Mouse (Mus musculus): ENCODE data around the gene Tenm2. TPM values are rescaled to one million over a fixed set of nuclear protein-coding genes. Genes with fewer than 3 reads are reported as not detected.
A peak's percentile ranks its signal among the peaks of the same experiment; 100 is the strongest.

Tenm2 gene
- polyA plus RNA-seq, 1 experiment from 2014 or later: 5.5 TPM

GRCm38 (mm10) chr11:36238890-36239289, 996.9 kb downstream of the Tenm2 start:
- H3K4me2 ChIP-seq (replicated peaks): no peak overlapping the region
- H3K27me3 ChIP-seq: no peaks in the 10 kb centered on the region
- ATAC-seq (ENCODE audit: insufficient number of reproducible peaks, low FRiP score, low TSS enrichment, low read depth): no peak

GRCm38 (mm10) chr11:36228654-36229053, 1007.1 kb downstream of the Tenm2 start:
- 88% methylated on average over 11 of the region's 11 CpGs for WGBS
- Histone ChIP-seq H3K36me3 (no peaks in the 10 kb centered on the region), H3K9ac (no peak overlapping the region), H3K9me3 (replicated peaks) (no peaks in the 10 kb centered on the region), H3K27me3 (no peaks in the 10 kb centered on the region), H3K4me2 (replicated peaks) (no peak overlapping the region), H3K4me3 (replicated peaks) (no peak overlapping the region), H3K27ac (replicated peaks) (no peak overlapping the region), H3K4me1 (no peaks in the 10 kb centered on the region)
- ATAC-seq (ENCODE audit: insufficient number of reproducible peaks, low FRiP score, low TSS enrichment, low read depth): no peak

More at GRCm38 (mm10) chr11:36238890-36239289, 996.9 kb downstream of the Tenm2 start:
- Histone ChIP-seq H3K36me3 (no peaks in the 10 kb centered on the region), H3K4me3 (replicated peaks) (no peak overlapping the region), H3K4me1 (peaks cover 7% of the 10 kb centered on the region), H3K27ac (replicated peaks) (no peak overlapping the region), H3K9ac (no peak overlapping the region), H3K9me3 (replicated peaks) (no peaks in the 10 kb centered on the region)
- 80% methylated on average over 9 of the region's 9 CpGs for WGBS

DNA sequence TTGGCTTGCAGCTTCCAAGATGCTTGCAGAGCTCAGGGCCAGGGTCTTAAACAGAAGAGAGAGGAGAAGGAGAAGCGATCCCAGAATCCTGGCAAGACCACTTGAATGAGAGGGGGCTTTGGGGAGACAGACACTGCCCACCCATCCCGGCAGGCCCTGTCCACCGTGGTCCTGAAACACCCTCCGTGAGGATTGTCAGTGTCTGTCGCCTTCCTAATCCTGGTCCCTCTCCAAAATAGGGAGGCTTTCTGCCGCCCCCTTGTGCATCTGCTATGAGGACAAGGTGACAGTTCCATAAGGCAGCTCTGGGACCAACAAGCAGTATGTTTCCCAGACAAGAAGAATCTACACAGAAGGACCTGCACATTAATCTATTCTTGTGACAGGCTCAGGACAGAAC, 1007.6 kb downstream of the Tenm2 start:
- no peak for ATAC-seq (ENCODE audit: insufficient number of reproducible peaks, low FRiP score, low TSS enrichment, low read depth)

GRCm38 (mm10) chr11:36226061-36226460, 1009.7 kb downstream of the Tenm2 start:
- no peak for ATAC-seq (ENCODE audit: insufficient number of reproducible peaks, low FRiP score, low TSS enrichment, low read depth)
- H3K36me3 ChIP-seq: no peaks in the 10 kb centered on the region
- H3K4me2 ChIP-seq (replicated peaks): no peak overlapping the region
- no peaks in the 10 kb centered on the region for H3K27me3 ChIP-seq
- H3K9ac ChIP-seq: no peak overlapping the region
- H3K9me3 ChIP-seq (replicated peaks): no peaks in the 10 kb centered on the region
- WGBS: 47% methylated on average over 3 of the region's 3 CpGs
- no peak overlapping the region for H3K27ac ChIP-seq (replicated peaks)
- no peak overlapping the region for H3K4me3 ChIP-seq (replicated peaks)
- 0 out of 2 replicates have a peak, but pooled peaks cover 3% of the 10 kb centered on the region for H3K4me1 ChIP-seq

More for the DNA sequence above, 1007.6 kb downstream of the Tenm2 start:
- H3K9me3 ChIP-seq (replicated peaks): no peaks in the 10 kb centered on the region
- 75% methylated on average over 6 of the region's 6 CpGs for WGBS
- no peaks in the 10 kb centered on the region for H3K4me1 ChIP-seq
- no peak overlapping the region for H3K4me2 ChIP-seq (replicated peaks)
- H3K36me3 ChIP-seq: no peaks in the 10 kb centered on the region
- H3K27me3 ChIP-seq: no peaks in the 10 kb centered on the region
- no peak overlapping the region for H3K9ac ChIP-seq
- no peak overlapping the region for H3K27ac ChIP-seq (replicated peaks)
- no peak overlapping the region for H3K4me3 ChIP-seq (replicated peaks)

- no peak overlapping the region for H3K27ac ChIP-seq (replicated peaks)
- H3K9ac ChIP-seq: no peak overlapping the region
- no peak for ATAC-seq (ENCODE audit: insufficient number of reproducible peaks, low FRiP score, low TSS enrichment, low read depth)
- no peaks in the 10 kb centered on the region for H3K9me3 ChIP-seq (replicated peaks)
- H3K36me3 ChIP-seq: no peaks in the 10 kb centered on the region
- WGBS: 84% methylated on average over 7 of the region's 7 CpGs
- H3K27me3 ChIP-seq: no peaks in the 10 kb centered on the region
- H3K4me1 ChIP-seq: peaks cover 10% of the 10 kb centered on the region; the same call in 1 of the 2 replicates
- no peak overlapping the region for H3K4me3 ChIP-seq (replicated peaks)
- no peak overlapping the region for H3K4me2 ChIP-seq (replicated peaks)
These were observed 1011.9 kb downstream of the Tenm2 start for GRCm38 (mm10) chr11:36223716-36224439.

DNA sequence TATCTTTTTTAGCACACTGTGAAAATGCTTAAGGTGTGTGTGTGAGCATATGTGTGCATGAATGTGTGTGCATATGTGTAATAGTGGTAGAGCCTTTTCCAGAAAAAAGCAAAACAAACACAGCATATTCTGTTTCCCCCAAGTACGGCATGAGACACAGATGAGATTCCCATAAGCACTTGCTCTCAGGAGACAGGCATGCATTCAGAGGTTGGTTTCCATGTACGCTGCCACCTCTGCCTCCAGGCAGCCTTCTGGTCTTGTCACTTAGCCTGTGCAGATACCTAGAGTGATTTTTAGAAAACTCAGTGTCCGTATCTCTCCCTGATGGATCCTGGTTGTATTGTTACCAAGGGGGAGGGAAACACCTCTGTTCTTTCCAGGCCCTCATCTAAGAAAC, 1013.7 kb downstream of the Tenm2 start:
- 81% methylated on average over 3 of the region's 3 CpGs for WGBS

DNA sequence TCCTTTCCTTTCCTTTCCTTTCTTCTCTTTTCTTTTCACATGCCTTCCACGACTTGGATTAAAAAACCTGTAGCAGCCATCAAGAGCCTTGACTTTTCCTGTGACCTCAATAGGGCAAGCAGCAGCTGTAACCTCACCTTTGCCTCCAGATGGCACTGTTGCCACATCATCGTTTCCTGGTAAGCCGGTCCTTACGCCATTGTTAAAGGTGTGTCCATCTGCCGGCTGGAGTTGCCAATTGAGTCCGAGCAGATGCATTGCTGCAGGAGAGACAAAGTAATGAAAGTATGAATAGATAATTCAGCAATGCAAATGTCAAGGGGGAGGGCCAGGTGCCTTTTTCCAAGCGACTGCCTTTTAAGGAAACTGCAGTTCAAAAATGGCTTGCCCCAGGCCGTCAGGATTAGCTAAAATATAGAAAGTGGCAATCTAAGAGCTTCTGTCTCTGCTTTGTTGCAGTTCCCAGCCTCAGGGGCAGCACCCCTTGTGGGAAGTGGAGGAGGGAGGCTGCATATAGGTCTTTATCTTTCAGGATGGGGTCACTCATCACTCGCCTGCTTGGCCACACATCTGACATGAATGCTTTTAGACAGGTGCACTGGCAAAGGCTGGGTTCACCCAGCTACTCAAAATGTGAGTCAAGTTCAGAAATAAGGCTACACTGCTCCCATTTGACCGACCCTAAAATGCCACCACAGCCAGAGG, 1014.3 kb downstream of the Tenm2 start:
- WGBS: 13% methylated on average over 10 of the region's 10 CpGs
- H3K4me3 ChIP-seq (replicated peaks): peak overlapping the region; percentile 20
- no peak overlapping the region for H3K9ac ChIP-seq
- no peak overlapping the region for H3K27ac ChIP-seq (replicated peaks)
- ATAC-seq (ENCODE audit: insufficient number of reproducible peaks, low FRiP score, low TSS enrichment, low read depth): no peak
- H3K4me2 ChIP-seq (replicated peaks): peak overlapping the region; percentile 48
- no peaks in the 10 kb centered on the region for H3K36me3 ChIP-seq
- H3K27me3 ChIP-seq: no peaks in the 10 kb centered on the region
- peaks cover 10% of the 10 kb centered on the region; the same call in 1 of the 2 replicates for H3K4me1 ChIP-seq
- H3K9me3 ChIP-seq (replicated peaks): no peaks in the 10 kb centered on the region

More for the DNA sequence above, 1013.7 kb downstream of the Tenm2 start:
- no peak overlapping the region for H3K9ac ChIP-seq
- H3K4me2 ChIP-seq (replicated peaks): no peak overlapping the region
- H3K4me3 ChIP-seq (replicated peaks): no peak overlapping the region
- no peaks in the 10 kb centered on the region for H3K9me3 ChIP-seq (replicated peaks)
- no peak overlapping the region for H3K27ac ChIP-seq (replicated peaks)
- ATAC-seq (ENCODE audit: insufficient number of reproducible peaks, low FRiP score, low TSS enrichment, low read depth): no peak
- H3K27me3 ChIP-seq: no peaks in the 10 kb centered on the region
- H3K36me3 ChIP-seq: no peaks in the 10 kb centered on the region
- peaks cover 10% of the 10 kb centered on the region; the same call in 1 of the 2 replicates for H3K4me1 ChIP-seq

DNA sequence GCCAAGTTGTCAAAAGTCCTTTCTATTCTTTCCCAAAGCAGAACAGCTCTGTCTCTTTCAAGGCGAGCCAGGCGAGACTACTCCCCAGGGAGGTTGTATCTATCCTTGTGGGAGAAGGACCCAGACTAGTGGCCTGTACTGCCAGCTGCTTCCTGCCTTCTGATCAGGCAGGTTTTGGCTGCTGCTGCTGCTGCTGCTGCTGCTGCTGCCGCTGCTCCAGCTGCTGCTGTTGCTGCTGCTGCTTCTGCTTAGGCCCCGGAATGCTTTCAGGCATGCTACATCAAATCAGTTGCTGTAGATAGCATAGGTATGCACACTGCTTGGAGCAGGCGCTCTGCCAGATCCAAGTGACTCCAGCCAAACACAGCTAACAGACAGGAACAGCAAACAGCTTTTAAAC, 1015.1 kb downstream of the Tenm2 start:
- Histone ChIP-seq H3K9ac (no peak overlapping the region), H3K9me3 (replicated peaks) (no peaks in the 10 kb centered on the region), H3K27me3 (no peaks in the 10 kb centered on the region), H3K4me1 (peaks cover 10% of the 10 kb centered on the region; the same call in 1 of the 2 replicates), H3K4me3 (replicated peaks) (no peak overlapping the region), H3K4me2 (replicated peaks) (no peak overlapping the region), H3K36me3 (no peaks in the 10 kb centered on the region), H3K27ac (replicated peaks) (no peak overlapping the region)
- no peak for ATAC-seq (ENCODE audit: insufficient number of reproducible peaks, low FRiP score, low TSS enrichment, low read depth)
- 27% methylated on average over 5 of the region's 5 CpGs for WGBS

DNA sequence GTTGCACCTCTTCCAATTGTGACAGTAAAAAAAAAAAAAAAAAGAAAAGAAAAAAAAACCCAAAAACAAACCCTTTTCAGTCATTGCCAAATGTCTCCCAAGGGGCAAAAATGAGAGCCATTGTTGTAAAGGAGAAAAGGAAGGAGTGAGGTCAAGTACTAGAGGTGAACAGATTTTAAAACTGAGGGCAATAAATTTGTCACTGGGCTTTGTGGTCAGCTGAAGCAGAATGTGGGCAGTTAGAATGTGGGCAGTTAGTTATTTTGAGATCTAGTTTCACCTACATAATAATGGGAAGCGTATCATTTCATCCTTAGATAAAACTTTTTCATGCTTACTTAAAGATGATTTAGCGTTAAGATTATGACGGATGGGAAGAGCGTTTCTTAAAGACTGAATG, 1016.2 kb downstream of the Tenm2 start:
- Histone ChIP-seq H3K4me1 (peaks cover 10% of the 10 kb centered on the region; the same call in 1 of the 2 replicates), H3K9me3 (replicated peaks) (no peaks in the 10 kb centered on the region), H3K27ac (replicated peaks) (no peak overlapping the region), H3K4me3 (replicated peaks) (no peak overlapping the region), H3K36me3 (no peaks in the 10 kb centered on the region), H3K9ac (no peak overlapping the region), H3K27me3 (no peaks in the 10 kb centered on the region), H3K4me2 (replicated peaks) (no peak overlapping the region)
- no peak for ATAC-seq (ENCODE audit: insufficient number of reproducible peaks, low FRiP score, low TSS enrichment, low read depth)
- 76% methylated on average over 4 of the region's 4 CpGs for WGBS

DNA sequence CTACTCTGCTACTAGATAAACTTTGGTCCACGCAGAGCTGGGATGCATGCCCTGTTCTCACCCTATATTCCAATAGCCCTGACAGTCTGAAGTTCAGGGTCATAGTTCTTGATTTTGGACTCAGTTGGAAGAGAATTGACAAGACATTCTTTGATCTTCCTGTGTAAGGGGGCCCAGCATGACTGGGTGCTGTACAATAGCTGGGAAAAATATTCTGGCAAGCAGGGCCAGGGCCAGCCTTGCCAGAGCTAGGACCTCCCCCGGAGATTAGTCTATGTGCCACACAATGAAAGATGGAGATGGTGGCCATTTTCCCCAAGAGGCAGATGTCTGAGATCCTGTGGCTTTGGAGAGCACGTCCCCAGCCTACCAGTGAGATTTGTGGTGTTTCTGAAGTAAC, 1021.2 kb downstream of the Tenm2 start:
- no peak overlapping the region for H3K4me2 ChIP-seq (replicated peaks)
- 84% methylated on average over 3 of the region's 3 CpGs for WGBS
- no peak for ATAC-seq (ENCODE audit: insufficient number of reproducible peaks, low FRiP score, low TSS enrichment, low read depth)
- no peaks in the 10 kb centered on the region for H3K4me1 ChIP-seq
- H3K27me3 ChIP-seq: no peaks in the 10 kb centered on the region
- no peaks in the 10 kb centered on the region for H3K36me3 ChIP-seq
- no peaks in the 10 kb centered on the region for H3K9me3 ChIP-seq (replicated peaks)
- H3K9ac ChIP-seq: no peak overlapping the region
- H3K27ac ChIP-seq (replicated peaks): no peak overlapping the region
- no peak overlapping the region for H3K4me3 ChIP-seq (replicated peaks)

- H3K4me3 ChIP-seq (replicated peaks): no peak overlapping the region
- no peak overlapping the region for H3K9ac ChIP-seq
- no peaks in the 10 kb centered on the region for H3K27me3 ChIP-seq
- 76% methylated on average over 6 of the region's 6 CpGs for WGBS
- no peaks in the 10 kb centered on the region for H3K9me3 ChIP-seq (replicated peaks)
- H3K4me2 ChIP-seq (replicated peaks): no peak overlapping the region
- H3K36me3 ChIP-seq: no peaks in the 10 kb centered on the region
- ATAC-seq (ENCODE audit: insufficient number of reproducible peaks, low FRiP score, low TSS enrichment, low read depth): no peak
- no peak overlapping the region for H3K27ac ChIP-seq (replicated peaks)
- H3K4me1 ChIP-seq: no peaks in the 10 kb centered on the region
These were observed 1031.4 kb downstream of the Tenm2 start for GRCm38 (mm10) chr11:36204381-36204780.
